Mouse (Mus musculus): ENCODE measurements at regions not wholly inside any gene's neighbourhood (a gene's known extent, or its start where the extent isn't known, plus 50 kb on each side); places are given as distances from the start of the nearest gene placed in this dataset.
"Not testable (repeated sequence)": the region's sequence is repeated elsewhere in the genome, so short reads cannot be mapped to it uniquely, and the experiment has no call there.

GRCm38 (mm10) chr16:55168433-55168832, 129.4 kb downstream of the Zpld1 start:
- DNase-seq (ENCODE audit: low spot score in 2 of 2), result no peak

DNA sequence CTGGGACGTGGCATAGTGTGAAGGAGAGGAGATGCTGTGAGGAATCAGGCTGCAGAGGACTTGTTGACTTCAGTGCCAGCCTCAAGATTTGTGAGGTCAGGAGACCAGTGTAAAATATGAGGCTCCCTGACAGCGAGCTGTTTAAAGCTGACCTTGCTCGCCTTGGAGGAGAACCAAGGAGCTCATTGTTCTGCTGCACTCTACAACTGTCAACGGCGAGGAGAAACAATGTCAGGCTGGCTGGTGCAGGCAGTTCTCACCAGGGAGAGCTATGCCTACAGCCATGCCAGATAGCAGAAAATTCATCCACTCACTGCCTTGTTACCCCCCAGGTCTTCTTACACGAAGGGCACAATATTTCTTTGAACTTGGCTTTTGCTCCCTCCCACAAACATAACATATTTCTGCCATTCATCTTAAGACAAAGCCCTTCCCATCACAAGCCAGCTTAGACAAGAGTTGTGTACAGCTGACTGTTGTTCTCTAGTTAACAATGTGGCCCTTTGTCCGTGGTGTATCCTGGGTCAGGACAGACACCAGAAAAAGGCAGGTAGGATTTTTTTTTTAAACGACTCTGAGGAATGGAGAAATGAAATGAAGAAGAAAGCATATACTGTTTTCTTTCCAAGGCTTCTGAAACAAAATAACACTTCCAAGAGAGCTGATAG, 131.5 kb downstream of the Zpld1 start:
- DNase-seq (ENCODE audit: low spot score in 2 of 2), result no peak

DNA sequence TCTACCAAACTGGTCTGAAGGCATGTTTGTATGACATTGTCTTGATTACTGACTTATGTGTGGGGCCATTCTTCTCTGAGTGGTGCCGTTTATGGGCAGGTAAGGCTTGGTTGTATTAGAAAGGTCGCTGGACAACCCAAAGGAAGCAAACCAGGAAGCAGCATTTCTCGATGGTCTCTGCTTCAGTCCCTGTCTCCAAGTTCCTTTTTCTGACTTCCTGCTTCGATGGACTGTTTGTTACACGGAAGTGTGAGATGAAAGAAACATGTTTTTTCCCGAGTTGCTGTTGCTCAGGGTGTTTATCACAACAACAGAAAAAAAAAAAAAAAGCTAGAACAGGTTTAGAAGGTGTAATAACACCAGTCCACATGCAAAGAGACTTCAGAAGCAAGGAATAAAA, 134.9 kb downstream of the Zpld1 start:
- no peak for DNase-seq (ENCODE audit: low spot score in 2 of 2)

DNA sequence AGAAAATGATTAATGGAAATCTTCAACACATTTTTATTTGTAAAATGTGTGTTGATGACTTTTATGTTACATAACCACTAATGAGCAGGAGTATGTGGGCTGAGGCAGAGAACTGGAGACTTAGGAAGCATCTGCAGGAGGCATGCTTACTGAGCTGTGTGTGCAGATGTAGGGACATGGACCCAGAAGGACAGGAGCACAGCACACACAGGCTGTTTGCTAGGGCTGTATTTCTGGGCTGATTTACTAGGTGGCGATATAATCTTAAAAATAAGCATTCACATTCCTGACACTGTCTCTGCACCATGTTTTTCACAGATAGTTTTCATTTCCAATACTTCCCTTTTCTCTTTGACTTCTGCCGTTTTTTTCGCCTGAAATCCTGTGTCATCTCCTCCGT, 146.1 kb downstream of the Zpld1 start:
- no peak for DNase-seq (ENCODE audit: low spot score in 2 of 2)

GRCm38 (mm10) chr16:55142431-55143173, 155.2 kb downstream of the Zpld1 start:
- no peak for DNase-seq (ENCODE audit: low spot score in 2 of 2)

DNA sequence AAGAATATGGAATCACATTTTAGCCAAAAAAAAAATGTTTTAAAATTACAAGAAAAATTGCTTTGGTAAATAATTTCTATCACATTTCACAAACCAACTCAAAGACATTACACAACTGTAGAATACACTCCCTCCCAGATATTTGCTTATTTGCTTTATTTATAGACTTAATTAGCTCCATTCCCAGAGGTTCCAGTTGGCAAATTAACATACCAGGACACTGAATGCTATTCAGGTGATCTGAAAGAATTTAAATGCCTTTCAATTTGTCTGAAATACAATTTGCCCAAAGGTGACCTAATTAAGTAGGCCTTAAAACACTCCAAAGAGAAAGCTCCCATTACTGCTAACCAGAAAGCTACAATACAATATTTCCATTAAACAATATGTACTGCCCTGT, 162.8 kb downstream of the Zpld1 start:
- DNase-seq (ENCODE audit: low spot score in 2 of 2), result no peak

DNA sequence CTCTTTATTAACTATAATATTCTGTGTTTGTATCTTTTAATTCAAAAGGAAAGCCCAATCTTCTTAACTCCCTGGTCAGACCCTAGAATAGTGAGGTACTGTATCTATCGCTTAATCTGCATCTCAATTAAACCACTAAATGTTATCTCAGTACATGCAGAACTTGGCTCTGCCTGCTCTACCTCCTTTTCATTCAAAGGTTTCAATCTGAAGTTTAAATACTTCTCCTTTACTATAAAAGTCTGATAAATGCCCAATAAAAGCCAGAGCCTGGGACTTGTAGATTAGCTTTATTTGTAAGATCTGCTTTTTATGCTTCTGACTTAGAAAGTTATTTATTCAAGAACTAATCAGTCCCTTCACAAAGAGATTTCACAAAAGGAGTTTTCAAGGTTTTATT, 200.1 kb downstream of the Zpld1 start:
- DNase-seq (ENCODE audit: low spot score in 2 of 2), result no peak

DNA sequence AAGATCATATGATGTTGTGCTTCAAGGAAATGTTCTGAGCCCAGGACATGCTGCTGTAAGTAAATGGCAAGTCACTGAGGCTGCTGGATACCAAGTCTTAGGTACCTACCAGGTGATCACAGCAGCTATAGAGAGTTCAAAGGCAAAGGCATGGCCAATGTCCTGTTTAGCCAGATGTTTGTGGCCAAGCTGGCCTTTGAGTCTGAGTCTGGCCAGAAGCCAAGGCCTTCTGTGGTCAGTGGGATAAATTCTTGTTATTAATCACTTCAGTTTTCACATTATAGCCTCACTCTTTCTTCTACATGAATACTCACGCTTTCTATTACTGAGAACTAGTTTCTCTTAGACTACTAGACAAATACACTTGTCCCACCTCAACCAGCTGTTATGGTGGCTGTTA, 210.3 kb downstream of the Zpld1 start:
- DNase-seq (ENCODE audit: low spot score in 2 of 2), result peak in 1 of 2 experiments; percentile 4

DNA sequence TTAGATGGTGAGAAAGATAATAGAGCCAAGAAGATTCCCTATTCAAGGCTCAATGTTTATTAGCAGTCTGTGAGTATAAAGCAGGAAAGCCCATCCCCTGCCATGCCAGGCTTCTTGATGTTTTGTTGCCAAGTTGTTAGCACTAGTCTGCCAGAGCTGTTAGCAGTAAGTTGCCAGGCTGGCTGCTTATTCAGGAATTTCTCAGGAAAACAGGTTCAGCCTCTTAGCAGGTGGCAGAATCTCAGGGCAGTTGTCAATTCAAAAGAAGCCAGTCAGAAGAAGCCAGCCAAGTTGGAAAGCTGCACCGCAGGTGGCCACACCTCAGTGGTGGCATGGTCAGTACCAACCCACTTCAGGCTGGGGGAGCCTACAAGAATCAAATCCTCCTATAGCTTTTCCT, 221.6 kb downstream of the Zpld1 start:
- DNase-seq (ENCODE audit: low spot score in 2 of 2), result no peak

DNA sequence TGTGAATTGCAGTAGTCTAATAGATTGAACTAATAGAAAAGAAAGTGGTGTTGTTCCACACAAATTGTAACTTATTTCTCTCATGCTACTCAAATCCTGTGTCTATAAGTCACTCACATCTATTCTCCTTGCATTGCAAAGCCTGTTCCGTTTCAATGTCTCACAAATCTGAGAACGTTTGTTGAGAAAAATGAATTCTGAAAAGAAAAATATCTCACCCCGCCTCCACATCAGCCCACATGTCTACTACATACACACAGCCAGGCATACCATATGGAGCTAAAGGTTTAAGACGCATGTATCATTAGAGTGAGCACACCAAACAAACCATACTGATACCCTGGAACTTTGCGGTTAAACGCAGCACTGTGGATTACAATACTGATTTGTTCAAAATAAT, 258.0 kb downstream of the Zpld1 start:
- DNase-seq (ENCODE audit: low spot score in 2 of 2), result no peak

GRCm38 (mm10) chr16:55001661-55002289, 296.0 kb downstream of the Zpld1 start:
- DNase-seq (ENCODE audit: low spot score in 2 of 2), result no peak

- DNase-seq (ENCODE audit: low spot score in 2 of 2), result no peak
Measured at GRCm38 (mm10) chr16:54991595-54992240, 306.1 kb downstream of the Zpld1 start.

GRCm38 (mm10) chr16:54983759-54984218, 314.0 kb downstream of the Zpld1 start:
- DNase-seq (ENCODE audit: low spot score in 2 of 2), result peak in 1 of 2 experiments; percentile 11

DNA sequence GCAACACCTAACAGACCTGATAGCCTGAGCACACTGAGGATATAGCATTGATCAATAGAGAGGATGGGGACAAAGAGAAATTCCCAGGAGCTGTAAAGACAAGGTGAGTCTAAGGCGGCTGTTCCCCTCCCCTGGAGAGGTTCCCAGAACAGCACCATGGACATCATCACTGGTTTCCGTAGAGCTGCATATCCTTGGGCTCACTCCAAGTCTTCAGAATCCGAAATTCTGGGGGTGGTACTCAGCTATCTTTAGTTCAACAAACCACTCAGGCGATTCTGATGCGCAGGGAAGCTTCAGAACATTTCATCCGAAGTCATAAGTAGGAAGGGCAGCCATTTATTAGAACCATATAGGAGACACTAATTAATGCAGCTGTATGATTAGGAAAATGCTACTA, 327.4 kb downstream of the Zpld1 start:
- no peak for DNase-seq (ENCODE audit: low spot score in 2 of 2)

- DNase-seq (ENCODE audit: low spot score in 2 of 2), result no peak
Measured at GRCm38 (mm10) chr16:54943808-54944315, 353.9 kb downstream of the Zpld1 start.

DNA sequence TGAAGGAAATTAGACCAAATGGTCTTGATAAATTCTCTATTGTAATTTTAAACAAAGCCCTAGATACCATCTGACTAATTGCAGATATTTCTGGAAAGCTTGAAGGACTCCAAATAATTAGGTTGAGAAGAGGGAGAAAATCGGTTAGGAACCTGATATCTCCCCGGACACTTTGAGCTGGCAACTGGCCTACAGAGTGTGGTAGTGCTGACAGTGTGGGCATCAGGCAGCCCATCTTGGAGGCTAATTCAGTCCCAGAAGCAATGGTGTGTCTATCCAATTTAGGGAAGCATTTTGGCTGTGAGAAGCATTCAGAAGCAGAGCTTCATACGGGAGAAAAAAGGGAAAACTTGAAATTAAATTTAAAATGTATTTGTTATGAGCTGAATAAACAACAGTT, 369.5 kb downstream of the Zpld1 start:
- DNase-seq (ENCODE audit: low spot score in 2 of 2), result no peak

DNA sequence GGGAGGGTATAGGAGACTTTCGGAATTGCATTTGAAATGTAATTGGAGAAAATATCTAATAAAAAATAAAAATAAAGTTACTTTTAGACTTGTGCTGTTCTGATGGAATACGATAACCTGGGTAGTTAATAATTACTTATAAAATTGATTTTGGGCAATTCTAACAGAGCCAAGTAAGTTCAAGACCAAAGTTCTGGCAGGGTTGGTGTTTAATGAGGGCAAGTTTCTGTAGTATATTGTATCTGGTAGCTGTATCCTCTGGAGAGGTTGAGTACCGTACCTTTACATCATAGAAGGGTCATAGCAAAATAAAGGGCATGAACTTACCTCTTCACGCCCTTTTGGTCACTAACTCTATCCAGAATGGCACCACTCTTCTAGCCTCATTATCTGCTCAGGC, 394.9 kb downstream of the Zpld1 start:
- DNase-seq (ENCODE audit: low spot score in 2 of 2), result no peak

- DNase-seq (ENCODE audit: low spot score in 2 of 2), result no peak
Measured at GRCm38 (mm10) chr16:54901461-54901860, 396.3 kb downstream of the Zpld1 start.

- DNase-seq (ENCODE audit: low spot score in 2 of 2), result no peak
Measured at GRCm38 (mm10) chr16:54894661-54895060, 403.1 kb downstream of the Zpld1 start.

GRCm38 (mm10) chr16:54857369-54857768, 440.4 kb downstream of the Zpld1 start:
- DNase-seq (ENCODE audit: low spot score in 2 of 2), result no peak

DNA sequence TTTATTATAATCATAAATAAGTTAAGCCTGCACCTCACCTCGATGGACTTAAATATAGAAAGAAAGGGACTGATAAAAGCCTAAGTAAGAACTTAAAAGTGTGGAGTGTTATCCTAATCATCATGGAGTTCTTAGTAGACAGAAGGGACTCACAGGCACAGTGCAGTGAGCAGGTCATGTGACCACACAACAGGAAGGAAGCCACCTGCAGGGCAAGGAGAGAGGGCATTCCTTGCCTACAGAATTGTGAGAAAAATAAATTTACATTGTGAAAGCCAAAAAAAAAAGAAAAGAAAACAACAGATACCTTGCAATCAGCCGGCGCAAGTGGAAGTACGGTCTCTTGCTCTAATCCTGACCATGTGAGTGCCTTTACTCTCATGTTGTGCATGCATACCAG, 454.8 kb downstream of the Zpld1 start:
- DNase-seq (ENCODE audit: low spot score in 2 of 2), result not testable (repeated sequence)
